Mouse (Mus musculus) gonadal fat pad, adult 2 months (tissue): ENCODE measurements around the gene Enox1. TPM values are rescaled to one million over a fixed set of nuclear protein-coding genes. Genes with fewer than 3 reads are reported as not detected.
"Not testable (repeated sequence)": the region's sequence is repeated elsewhere in the genome, so short reads cannot be mapped to it uniquely, and the experiment has no call there.

Source experiments
- DNase-seq: peaks from one replicate; pipeline ENCODE4 v3.0.0-alpha.2; 2012; ENCODE audit warnings: low read depth
- polyA plus RNA-seq: library from polyadenylated mRNA; depleted of rRNA; stranded (reverse); fragments of >200 nt; gene quantifications from 2 replicates; pipeline ENCODE4 v1.2.3, GENCODE M21; 2012; rRNA removed

Gene Enox1
- polyA plus RNA-seq: 1.3 and 1.6 TPM in 2 replicates

DNA sequence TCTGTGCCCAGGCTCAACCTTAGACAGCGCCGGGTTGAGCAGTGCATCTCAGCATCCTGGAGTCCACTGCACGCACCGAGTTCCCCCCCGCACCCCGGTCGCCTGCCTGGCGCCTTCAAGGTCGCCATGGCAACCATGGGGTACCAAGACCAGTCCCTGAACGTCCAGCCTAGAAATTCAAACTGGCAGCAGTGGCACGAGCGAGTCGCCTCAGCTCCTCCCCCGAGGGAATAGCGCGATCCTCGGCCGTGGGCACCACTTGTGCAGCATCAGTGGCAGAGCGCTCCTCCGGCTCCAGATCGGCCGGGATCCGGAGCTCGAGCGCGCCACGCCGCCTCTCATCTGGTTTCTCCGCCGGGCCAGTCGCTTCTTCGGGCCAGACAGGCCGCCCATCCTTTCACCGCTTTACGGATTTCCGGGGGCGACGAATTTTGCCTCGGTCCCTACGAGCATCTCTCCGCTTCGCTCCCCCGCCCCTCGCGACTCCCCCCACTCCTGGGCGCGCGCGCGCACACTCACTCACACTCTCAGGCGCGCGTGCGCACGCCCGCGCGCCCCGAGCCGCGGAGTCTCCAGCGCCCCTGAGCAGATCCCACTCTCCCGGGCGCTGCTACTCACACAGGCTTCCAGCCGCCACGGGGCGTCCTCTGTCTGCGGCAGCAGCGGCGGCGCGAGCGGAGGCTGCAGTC is at the start of gene Enox1:
Enox1 (plus strand) TSS at position 542 of the 689 bp plus-strand sequence.
- DNase-seq: no peak

DNA sequence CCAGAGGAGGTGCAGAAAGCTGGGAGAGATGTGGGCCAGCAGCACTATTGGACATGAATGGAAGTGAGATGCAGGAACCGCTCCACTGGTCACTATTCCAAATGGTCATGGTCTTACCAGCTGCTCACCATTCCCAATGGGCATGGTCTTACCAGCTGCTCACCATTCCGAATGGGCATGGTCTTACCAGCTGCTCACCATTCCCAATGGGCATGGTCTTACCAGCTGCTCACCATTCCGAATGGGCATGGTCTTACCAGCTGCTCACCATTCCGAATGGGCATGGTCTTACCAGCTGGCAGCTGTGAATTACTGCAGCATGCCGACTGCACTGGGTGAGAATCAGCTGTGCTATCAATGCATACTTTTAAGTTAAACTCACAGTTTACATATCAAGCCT is 45.9 kb upstream of the Enox1 start:
- DNase-seq: not testable (repeated sequence)

DNA sequence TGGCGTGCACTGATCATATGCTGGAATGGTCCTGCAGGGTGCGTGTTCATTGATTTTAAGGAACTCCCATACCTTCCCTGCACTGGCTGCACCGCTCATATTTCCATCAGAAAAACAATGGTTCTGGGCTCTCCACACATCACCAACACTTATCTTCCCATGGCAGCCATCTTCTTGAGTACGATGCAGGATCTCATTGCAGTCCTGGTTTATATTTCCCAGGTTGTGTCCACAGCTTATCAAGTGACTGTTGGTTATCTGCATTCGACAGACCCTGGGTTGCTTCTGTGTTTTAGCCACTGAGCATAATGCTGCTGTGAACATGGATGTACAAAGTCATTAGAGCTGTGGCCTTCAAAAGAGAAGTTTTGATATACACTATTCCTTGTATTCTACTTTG is 26.0 kb upstream of the Enox1 start:
- no peak for DNase-seq

DNA sequence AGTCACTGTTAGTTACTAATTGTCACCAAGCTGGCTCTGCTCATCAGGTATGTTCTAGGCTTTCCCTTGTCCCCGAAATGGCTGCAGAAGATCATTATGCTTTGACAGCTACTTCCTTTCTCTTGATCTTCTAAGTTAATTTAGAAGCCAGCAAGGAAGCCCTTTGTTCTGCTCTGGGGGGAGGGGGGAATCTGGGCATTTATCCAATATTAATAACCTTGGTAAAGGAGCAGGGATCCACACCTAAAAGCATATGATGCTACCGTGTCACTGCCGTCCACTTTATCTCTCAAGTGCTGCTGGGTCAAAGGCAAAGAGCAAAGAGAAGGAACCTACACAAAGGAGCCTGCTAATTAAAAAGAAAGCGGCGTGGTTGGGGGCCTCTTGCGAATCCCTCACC is 19.6 kb upstream of the Enox1 start:
- DNase-seq: no peak

DNA sequence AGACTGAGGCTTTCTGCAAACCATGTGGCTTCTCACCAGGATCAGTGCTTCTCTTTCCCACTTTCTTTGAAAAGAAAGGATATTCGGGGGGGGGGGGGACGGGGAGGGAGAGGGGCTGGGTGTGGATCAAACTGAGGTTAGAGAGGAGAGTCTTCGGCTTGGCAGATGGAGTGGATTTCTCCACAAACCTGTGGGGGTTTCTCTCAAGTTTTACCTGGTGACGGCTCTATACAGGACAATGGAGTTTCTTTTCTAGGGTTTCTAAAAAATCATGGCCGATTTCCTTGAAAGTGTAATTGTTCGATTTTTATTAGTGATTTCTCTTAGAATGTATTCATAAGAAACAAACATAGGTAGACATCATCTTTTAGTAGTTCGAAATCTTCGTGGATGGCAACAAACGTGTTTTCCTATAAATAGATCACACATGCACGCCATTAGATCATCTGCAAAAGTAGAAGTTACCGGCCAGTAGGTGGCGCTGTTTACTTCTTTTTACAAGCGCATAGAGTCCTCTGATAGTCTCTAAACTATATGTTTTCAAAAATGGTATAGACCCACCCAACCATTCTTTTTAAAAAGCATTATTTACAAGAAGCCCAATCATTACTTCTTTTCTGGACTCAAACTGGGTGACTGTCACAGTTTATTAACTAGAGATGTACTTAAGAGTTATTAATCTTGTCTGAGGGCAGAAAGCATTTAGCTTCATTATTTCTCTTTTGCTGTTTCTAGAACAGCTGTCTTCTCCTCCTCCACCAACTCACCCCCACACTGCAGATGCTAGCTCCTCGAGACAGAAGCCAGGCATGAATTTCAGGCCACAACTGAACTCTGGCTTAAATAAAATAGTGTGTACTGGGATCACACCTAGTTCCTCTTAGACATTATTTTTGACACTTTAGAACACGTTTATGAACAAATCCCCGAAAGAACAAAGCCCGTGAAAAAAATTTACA is 15.0 kb upstream of the Enox1 start:
- DNase-seq: no peak

DNA sequence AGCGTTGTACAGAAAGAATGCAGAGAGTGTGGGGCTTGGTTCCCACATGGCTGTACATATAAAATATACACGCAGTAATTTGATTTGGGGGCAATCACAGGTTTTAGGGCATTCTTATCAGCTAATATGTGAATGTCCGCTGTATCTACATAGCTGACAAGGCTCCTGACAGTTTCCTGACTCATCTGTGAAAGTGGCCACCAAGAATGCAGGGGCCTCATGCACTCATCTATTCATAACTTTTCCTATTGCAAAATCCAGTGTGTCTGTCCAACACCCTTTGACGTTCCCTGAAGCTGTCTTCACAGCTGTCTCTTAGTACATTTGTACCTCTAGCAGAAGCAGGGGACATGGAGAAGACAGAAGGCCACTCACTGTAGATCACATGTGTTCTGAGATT is 11.5 kb upstream of the Enox1 start:
- no peak for DNase-seq

DNA sequence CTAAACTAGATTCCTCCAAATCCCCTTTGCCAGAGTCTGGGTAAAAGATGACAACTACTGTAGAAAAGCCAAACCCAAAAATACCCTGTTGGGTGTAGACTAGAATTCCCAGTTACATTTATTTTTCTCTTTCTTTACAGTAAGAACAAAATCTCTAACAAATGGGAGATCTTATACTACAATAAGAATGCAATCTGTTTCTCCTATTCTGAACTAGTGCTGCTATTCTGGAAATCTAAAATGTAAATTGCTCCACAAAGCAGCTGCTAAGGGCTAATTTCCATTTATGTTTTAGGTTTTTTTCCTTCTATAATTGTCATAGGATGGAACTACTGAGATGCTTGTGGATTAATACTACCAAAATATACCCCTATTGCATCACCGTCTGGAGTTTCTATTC is 8.9 kb upstream of the Enox1 start:
- no peak for DNase-seq

DNA sequence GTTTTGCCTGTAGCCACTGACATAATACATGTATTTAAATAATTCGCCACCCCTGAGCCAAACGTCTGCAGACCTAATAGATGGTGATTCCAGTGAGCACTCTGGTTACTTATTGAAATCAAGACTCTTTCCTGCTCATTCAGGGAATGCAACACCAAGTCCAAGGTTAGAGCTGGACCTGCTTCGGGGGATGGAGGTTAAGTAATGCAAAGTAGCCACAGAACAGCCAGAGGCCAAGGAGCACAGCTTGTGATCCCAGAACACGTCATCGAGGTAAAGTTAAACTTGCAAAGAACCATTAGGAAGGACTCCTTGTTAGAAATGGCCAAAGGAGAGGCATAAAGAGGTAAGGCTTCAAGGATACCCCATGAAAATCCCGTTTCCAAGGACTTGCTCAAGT is 6.0 kb upstream of the Enox1 start:
- DNase-seq: no peak

DNA sequence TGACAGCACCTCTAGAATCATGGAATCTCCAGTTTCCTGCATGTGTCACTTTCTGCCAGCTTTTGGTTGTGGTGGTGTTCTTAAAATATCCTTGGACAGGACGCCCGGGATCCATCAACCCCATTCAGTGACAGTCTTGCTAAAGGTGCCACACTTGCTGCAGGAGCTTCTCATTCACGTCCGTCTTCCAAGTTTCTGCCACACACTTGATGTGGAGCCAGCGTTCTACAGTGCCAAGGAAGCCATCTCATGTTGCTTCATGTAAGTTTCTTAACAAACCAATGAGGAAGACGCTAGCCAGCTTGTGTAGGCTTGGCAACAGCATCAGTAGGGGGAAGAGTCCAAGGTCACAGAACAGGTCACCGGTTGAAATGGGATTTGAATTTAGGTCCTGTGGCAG is 5.1 kb upstream of the Enox1 start:
- DNase-seq: no peak

DNA sequence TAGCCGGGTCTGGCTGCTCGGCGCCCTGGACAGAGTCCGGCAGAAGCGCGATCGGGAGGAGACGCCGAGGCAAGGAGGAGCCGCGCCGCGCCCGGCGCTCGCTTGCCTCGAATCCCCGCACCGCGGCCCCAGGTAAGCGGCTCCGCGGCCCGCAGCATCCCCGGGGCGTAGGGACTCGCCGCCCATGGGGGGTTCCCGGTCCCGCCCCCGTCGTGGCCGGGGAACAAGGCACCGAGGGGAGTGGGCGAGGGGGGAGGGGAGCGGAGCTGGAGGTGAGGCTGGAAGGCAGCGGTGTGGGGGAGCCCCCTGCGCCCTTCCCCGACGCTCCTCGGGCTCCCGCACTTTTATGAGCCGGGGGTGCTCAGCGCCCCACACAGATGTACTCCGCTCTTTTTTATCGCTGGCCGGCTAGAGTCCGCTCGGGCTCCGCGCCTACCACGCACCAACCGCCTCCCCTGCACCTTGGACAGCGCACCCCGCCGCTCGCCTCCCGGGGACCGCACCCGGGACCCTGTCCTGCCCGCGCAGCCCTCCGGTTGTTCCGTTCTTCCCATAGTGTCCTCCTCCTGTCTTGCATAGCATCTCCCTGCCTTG is 445 bp downstream of the Enox1 start:
- no peak for DNase-seq

DNA sequence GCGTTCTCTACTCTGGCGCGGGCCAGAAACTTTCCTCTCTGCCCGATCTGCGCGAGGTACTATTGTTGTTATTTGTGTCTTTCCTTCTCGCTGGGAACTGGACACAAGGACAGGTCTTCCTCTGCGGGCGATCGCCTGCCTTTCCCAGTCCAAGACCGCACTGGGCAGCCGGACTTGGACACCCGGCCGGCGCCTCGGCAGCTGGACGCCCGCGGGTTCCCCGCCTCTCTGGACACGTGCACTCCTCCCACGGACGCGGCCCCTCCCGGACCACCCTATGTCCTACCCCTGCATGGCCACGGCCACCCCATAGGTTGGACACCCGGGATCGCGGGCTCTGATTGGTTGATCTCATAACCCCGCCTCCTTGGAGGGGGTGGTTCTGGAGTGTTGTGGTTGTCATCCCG is 945 bp downstream of the Enox1 start:
- no peak for DNase-seq

DNA sequence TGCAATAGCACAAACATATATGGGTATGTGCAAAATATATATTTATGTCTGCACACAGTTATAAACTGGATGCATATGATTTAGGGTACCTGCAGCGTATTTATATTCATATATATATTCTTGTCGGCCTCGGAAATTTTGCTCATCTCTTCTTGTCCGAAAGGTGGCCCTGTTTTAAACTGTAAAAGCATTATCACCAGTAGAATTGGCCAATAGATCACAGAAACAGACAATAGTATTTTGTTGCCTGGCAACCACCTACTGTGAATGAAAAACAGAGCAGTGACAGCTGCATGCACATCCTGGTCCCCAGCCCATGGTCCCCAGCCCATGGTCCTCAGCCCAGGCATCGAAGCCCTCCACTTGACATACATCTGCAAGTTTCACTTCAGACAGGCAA is 2.8 kb downstream of the Enox1 start:
- no peak for DNase-seq

DNA sequence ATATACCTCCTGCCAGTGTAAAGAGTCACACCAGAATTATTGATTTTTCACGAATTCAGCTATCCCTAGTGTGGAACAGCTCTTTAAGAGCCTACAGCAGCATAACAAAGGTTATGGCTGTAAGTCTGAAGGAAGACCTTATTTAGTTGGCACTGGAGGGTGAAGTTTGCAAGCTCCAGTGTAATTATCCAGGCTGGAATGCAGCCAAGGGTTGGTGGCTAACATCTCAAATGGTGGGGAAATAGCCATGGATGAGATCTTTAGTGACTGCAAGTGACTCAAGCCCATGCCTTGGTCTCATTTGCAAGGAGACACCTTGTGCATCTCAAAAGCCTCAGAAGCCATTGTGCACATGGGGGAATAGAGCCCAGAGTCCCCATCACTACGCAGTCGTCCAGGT is 5.9 kb downstream of the Enox1 start:
- no peak for DNase-seq

DNA sequence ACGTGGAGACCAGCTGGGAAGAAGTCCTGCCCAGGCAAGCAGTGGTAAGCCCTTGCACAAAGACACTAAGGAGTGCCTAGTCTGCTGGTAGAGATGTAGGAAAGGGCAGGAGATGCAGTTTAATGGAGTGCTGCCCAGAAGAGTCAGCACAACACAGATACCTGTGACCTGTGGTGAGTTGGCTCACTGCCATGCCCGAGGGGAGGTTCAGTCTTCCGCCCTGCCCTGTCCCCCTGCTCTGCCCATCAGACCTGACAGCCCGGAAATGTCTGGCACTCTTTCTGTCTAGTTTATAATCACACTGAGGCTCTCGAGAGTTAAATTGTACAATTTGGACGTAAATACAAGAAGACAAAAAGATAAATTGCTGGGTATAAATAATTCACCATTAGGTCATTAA is 7.8 kb downstream of the Enox1 start:
- DNase-seq: no peak

DNA sequence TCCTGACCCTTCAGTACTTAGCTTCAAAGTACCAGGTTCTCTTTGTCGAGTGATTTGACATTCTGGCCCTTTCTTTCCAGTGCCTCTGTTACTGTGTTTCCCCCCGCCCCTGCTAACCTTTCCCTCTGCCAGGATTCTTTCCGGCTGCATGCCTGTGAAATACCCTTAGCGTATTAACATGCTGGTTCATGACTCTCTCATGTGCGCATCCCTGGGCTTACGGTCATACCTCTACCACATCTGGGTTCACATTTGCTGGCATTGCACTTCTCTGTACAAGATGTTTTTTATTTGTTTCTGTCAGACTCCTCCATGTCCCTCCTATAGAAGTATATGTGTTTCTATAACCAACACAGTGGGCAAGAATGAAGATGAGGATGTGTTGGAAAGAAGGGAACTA is 11.6 kb downstream of the Enox1 start:
- no peak for DNase-seq

DNA sequence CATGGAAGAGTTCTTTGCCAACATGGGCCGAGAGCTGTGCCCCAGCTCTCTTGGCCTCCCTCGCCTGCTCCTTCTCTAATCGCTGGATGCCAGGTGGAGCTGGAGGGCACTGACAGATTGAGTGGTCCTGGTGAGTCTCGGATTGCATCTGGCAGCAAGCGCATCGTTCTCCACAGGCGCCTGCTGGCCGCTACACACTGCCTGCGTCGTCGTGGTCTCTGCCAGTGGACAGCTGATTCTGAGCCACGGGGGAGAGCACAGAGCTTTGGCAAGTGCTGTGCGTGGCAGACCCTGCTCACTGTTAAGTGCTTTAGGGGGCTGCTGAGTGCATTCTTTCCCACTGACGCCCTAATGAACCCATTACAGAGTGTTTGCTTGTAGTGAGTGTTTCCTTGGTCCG is 17.9 kb downstream of the Enox1 start:
- no peak for DNase-seq

DNA sequence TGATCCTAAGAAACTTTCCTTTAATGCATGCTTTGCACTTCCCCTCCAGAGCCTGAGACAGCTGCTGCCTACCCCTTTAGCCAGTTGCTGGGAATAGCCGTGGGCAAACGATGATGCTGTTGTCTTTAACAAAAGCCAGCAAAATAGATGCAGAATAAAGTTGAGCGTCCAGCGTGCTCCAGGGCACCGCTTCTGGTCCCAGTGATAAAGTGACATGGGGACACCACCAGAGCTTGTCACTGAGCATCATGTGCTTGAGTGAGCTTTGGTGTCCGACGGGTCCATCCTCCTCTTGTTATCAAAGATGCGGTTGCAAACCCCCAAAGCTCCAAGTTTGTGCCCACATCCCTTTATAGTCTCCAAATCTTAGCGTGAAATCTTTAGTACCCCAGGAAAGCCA is 18.4 kb downstream of the Enox1 start:
- no peak for DNase-seq

DNA sequence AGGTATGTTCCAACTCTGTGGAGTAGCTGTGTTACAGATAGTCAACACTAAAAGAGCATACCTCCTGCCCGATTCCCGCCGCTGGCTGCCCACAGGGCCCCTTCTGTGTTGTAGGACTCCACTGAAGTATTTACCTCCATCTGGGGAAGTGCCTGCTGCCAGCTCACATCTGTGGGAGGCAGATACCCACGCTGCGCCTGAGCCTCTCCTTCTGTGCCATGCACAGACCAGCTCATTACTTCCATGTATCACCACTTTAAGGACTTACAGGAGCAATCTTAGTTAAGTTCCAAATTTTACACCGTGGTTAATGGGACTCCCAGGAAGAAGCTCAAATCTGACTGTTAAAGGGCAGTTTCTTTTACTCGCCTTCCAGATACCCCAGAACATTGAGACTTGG is 23.7 kb downstream of the Enox1 start:
- no peak for DNase-seq

DNA sequence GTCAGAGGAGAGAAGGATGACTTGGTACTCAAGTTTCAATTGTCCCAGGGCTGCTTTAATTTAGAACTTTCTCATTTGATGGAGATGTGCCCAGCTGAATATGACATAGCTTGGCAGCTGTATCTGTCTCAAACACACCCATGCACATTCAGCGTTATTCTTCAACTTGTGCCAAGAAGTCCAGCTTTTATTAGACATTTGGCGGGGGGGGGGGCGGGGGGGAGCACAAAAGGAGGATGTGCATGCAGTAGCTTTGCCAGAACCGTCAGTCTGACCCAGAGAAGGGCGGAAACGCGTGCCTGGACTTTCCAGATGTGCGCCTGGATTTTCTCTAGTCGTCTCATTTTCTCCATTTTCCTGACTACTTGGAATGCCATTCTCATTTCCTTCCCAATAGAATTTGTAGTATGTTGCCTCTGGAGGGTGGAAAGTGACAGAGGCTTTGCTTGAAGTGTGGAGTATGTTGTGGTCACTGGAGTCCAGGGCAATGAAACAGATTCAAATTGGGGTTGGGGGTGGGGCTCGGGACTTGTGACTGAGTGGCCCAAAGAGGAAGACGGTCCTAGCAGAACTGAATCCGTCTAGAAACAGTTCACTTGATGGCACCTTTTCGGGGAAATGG is 24.3 kb downstream of the Enox1 start:
- no peak for DNase-seq

DNA sequence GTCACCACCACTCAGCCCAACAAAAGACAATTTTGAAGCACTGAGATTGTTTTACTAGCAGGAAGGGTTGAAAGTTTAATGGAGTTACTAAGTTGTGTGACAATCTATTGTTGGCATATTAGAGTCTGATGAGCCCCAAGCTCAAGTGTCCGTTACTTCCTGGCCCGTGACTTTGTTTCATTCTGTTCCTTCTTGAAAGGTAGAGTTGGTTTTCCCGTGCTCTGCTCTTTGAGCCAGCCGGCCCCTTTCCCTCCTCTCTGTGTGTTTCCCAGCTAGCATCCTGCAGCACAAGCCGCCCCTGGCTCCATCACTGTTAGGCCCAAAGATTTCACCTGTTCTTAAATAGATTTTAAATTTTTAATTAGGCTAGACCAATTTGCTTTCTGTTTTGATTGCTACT is 26.9 kb downstream of the Enox1 start:
- no peak for DNase-seq

DNA sequence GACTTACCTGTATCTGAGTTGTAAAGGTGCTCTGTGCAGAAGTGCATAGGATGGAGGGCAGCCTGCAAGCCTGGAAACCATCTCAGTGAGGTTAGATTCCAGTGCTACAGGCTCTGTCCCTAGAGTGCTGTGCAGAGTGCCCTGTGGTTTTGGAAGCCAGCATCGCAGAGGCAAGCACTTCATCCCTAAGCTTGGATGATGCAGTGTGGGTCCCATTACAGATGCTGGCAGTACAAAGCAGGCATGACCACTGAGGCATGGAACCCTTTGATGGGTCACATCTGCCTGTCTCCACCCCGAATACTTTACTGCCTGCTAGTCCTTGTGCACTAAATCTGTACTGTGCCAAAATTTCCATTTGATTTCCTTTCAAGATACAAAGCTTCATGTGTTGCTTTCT is 33.6 kb downstream of the Enox1 start:
- no peak for DNase-seq

DNA sequence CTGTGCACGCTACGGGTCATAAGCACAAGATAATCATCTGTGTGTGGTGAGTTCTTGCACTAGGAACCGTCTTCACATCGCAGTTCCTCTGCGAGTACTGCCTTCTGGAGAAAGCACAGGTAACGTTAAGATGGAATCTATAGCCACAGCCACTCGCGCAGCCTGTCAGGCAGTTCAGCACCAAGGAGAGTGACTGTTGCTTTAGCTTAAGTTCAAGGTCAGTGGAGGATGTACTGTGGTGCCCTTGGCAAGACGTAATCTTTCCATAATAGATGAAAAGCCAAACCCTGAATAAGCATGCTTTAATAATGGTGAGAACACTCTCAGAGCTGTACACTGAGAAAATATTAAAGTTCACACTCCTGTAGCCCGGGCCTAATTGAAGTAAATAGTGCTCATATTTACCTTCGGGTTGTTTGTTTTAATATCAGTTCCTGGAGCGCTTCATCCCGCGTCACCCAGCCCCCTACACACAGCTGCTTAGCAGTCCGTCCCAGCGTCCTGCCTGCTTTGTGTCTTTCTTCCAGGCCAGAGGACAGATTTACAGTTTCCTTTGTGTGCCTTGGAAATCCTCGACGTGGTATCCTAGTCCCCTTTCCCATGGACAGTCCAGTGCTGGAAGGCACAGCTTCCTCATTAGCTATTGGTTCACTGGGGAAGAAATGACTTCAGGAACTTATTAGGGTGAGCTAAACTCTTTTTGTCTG is 38.9 kb downstream of the Enox1 start:
- DNase-seq: no peak
